Mouse (Mus musculus) thymus, adult 2 months (tissue): ENCODE results near the gene Fsd2. TPM values are rescaled to one million over a fixed set of nuclear protein-coding genes. Genes with fewer than 3 reads are reported as not detected.

Experiments used
- DNase-seq: peaks from one replicate; pipeline ENCODE4 v3.0.0; 2021
- H3K27ac ChIP-seq: fragments of 200-500 bp; 2 replicates; pipeline ENCODE4 v1.5.1; 2012; ENCODE audit warnings: low read length, control low read depth; ENCODE audit not compliant: control insufficient read depth, insufficient read depth
- H3K27me3 ChIP-seq: fragments of 200-500 bp; 2 replicates; pipeline ENCODE4 v1.6.1; 2012; ENCODE audit warnings: mild to moderate bottlenecking, low read length, moderate library complexity, mixed read lengths; ENCODE audit not compliant: control insufficient read depth, insufficient read depth
- H3K36me3 ChIP-seq: fragments of 200-500 bp; 2 replicates; pipeline ENCODE4 v1.6.1; 2012; ENCODE audit warnings: mild to moderate bottlenecking, low read length, moderate library complexity; ENCODE audit not compliant: control insufficient read depth, insufficient read depth
- H3K4me1 ChIP-seq: fragments of 200-500 bp; replicated peaks from 2 replicates; pipeline ENCODE4 v1.6.1; 2012; ENCODE audit warnings: low read length; ENCODE audit not compliant: control insufficient read depth, insufficient read depth
- H3K4me3 ChIP-seq: fragments of 200-500 bp; 2 replicates; pipeline ENCODE4 v1.5.1; 2012; ENCODE audit warnings: mild to moderate bottlenecking, low read length, control low read depth, moderate library complexity; ENCODE audit not compliant: control insufficient read depth, insufficient read depth
- CTCF ChIP-seq: fragments of 200-500 bp; IDR thresholded peaks from 2 replicates; pipeline ENCODE4 v1.5.1; 2012; ENCODE audit warnings: mild to moderate bottlenecking, control low read depth, low read length, moderate library complexity, borderline replicate concordance; ENCODE audit not compliant: control insufficient read depth, poor library complexity, insufficient read depth; ENCODE audit errors: extremely low read depth
- POLR2A ChIP-seq: fragments of 200-500 bp; IDR thresholded peaks from 2 replicates; pipeline ENCODE4 v1.6.1; 2012; ENCODE audit warnings: mild to moderate bottlenecking, low read length, control low read depth, moderate library complexity; ENCODE audit not compliant: control insufficient read depth, poor library complexity, insufficient read depth; ENCODE audit errors: extremely low read depth
- WGBS: fragments of 180-500 bp; shearing (Covaris S2); methylation state at CpG from one replicate; pipeline ENCODE4 v1.1.7; 2018; 5-methylcytosine and 5-hydroxymethylcytosine counted together
- polyA plus RNA-seq: library from polyadenylated mRNA; depleted of rRNA; stranded (reverse); fragments of >200 nt; gene quantifications from 2 replicates; pipeline ENCODE4 v1.2.3, GENCODE M21; 2012; rRNA removed

Gene Fsd2
- 1.5 and 3.2 TPM in 2 replicates for polyA plus RNA-seq

DNA sequence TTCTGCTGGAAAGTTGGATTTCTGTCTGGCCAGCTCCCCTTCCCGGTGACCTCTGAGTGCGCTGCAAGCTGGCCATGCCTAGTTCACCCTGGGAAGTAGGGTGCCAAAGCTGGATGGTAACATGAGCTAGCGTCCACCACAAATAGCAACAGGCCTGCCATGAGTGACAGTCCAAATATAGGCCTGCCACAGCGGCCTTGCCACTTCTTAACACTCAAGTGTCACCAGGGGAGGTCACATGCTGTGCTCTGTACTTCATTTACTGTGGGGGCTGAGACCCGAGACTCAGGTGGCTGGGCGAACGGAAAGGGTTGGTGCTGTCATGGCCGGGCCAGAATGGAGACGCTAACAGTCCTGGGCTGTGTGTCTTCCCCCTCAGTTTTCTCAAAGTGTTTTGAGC lies at the start of gene Fsd2:
Gene Fsd2, minus strand, starts transcription at position 53 of the 400 bp plus-strand sequence.
- Histone ChIP-seq H3K27ac (no peak within 1 kb of the TSS), H3K27me3 (no peaks in the 10 kb centered on the region), H3K4me1 (peaks cover 1% of the 10 kb centered on the region; the same call in 1 of the 2 replicates), H3K36me3 (no peaks in the 10 kb centered on the region), H3K4me3 (no peak within 1 kb of the TSS)
- TF ChIP-seq POLR2A (no peak), CTCF (no peak)
- WGBS = 97% methylated on average over 9 of the region's 9 CpGs
- DNase-seq = no peak

DNA sequence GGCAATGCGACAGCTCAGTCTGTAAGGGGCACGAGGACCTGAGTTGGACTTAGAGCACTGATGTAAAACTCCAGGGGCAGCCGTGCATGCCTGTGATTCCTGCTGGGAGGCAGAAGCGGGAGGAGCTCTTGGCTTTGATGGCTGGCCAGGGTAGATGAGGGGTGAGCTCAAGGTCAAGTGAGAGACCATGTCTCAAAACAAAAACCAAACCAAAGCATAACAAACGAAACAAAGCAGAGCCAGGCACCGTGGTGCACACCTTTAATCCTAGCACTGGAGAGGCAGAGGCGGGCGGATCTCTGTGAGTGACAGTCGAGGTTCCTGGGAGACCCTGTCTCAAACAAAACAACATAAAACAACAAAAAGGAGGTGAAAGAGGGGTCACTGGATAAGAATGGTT lies 48.3 kb upstream of the Fsd2 start:
- Histone ChIP-seq H3K27me3 (no peaks in the 10 kb centered on the region; the same call in 1 of the 2 replicates), H3K36me3 (no peaks in the 10 kb centered on the region), H3K27ac (no peak overlapping the region), H3K4me1 (no peaks in the 10 kb centered on the region), H3K4me3 (no peak overlapping the region)
- DNase-seq = no peak
- 88% methylated on average over 9 of the region's 9 CpGs for WGBS
- TF ChIP-seq CTCF = no peak
- no peak for TF ChIP-seq POLR2A

DNA sequence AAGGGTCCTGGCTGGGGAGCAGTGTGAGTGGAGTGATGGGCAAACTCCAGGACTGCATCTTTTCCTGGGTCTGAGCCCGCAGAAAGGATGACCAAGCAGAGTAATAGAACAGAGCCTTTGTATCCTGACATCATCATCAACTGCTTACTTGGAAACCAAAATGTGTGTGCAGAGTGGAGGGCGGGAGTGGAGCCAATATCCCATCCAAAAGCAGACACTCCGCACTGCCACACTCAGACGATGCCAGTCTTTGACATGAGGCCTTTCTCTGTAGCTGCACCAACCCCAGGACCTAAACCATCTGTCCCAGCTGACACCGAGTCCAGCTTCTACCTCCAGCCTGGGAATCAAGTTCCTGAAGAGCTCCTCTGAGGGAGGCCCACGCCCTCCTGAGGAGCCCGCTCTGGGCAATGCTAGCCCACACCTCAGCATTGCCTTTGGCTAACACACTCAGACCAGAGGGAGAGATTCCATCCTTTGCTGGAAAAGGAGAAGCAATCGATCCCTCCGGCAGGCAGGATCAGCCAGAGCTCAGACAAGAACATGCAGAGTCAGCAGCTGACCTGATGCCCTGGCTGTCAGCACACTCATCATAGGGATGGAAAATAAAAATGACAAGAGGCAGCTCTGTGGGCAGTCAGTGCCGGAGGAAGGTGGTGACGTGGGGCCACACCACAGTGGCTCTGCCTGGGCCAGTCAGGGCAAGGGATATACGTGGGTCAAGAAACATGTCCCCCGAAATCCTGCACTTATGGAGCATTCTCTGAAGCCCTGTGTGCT lies 46.3 kb upstream of the Fsd2 start:
- no peak overlapping the region for H3K4me3 ChIP-seq

DNA sequence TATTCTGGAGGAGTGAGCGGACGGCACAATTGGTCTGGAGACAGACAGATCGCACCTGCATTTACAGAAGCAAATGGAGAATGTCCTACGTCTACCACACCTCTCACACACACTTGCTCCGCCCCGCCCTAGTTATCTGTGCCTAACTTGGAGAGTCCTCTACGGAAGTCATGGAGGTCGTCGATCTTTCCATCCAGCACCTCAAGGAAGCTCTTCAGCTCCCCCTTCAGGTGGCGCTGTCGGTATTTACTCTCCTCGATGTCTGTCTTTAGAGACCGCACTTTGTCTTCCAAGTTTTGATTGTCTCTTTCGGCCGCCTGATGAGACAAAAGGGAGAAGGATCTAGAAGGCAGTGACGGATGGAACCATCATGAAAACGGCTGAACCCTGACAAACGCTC lies 43.4 kb upstream of the Fsd2 start:
- Histone ChIP-seq H3K36me3 (no peaks in the 10 kb centered on the region), H3K4me3 (no peak overlapping the region), H3K4me1 (no peaks in the 10 kb centered on the region), H3K27me3 (no peaks in the 10 kb centered on the region; the same call in 1 of the 2 replicates), H3K27ac (no peak overlapping the region)
- WGBS = 62% methylated on average over 18 of the region's 18 CpGs
- DNase-seq = peak; percentile 19
- TF ChIP-seq POLR2A (no peak), CTCF (no peak)

More for the DNA sequence above, 46.3 kb upstream of the Fsd2 start:
- WGBS = 92% methylated on average over 13 of the region's 13 CpGs
- no peak for TF ChIP-seq POLR2A
- TF ChIP-seq CTCF = no peak
- Histone ChIP-seq H3K4me1 (no peaks in the 10 kb centered on the region), H3K27me3 (no peaks in the 10 kb centered on the region; the same call in 1 of the 2 replicates), H3K27ac (no peak overlapping the region), H3K36me3 (no peaks in the 10 kb centered on the region)
- DNase-seq = no peak

DNA sequence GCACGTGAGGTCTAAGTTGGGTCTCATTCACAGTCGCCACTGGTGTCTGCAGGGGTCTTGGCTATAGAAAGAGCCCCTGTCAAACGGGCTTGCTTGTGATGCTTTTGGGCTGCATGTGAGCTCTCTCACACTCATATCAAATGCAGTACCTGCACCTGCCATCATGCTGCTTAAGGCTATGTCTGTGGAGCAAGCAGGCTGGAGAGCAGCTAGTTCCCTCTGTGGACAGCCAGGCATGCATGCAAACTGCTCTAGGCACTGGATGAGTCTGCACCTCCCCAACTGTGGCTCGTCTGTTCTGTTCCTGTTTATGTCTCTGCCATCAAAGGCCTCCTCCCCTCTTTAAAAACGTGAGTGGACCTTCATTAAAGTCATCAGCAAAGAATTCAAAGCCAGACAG lies 39.7 kb upstream of the Fsd2 start:
- Histone ChIP-seq H3K27ac (no peak overlapping the region), H3K36me3 (no peaks in the 10 kb centered on the region), H3K27me3 (no peaks in the 10 kb centered on the region; the same call in 1 of the 2 replicates), H3K4me3 (no peak overlapping the region), H3K4me1 (no peaks in the 10 kb centered on the region)
- no peak for DNase-seq
- TF ChIP-seq CTCF (no peak), POLR2A (no peak)
- 53% methylated on average over 5 of the region's 5 CpGs for WGBS

DNA sequence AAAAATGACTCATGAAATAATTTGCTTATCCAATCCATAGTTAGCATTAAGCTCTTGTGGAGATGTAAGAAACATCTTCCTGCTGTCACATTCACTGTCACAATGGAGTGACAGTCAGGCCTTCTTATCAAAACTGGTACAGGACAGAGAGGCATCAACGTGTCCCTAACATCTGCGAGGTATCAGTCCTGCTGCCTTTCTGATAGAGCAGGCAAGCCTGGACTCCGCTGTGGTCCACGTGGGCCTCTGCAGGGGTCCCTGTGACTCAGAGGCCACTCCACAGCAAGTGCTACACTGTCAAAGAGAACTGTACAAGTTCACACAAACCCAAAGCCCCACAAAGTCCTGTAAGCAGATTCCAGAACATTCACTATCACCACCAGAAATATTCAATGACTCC lies 38.7 kb upstream of the Fsd2 start:
- Histone ChIP-seq H3K4me1 (no peaks in the 10 kb centered on the region), H3K27me3 (no peaks in the 10 kb centered on the region; the same call in 1 of the 2 replicates), H3K4me3 (no peak overlapping the region), H3K36me3 (no peaks in the 10 kb centered on the region), H3K27ac (no peak overlapping the region)
- 84% methylated on average over 4 of the region's 4 CpGs for WGBS
- DNase-seq = no peak
- TF ChIP-seq POLR2A (no peak), CTCF (no peak)

DNA sequence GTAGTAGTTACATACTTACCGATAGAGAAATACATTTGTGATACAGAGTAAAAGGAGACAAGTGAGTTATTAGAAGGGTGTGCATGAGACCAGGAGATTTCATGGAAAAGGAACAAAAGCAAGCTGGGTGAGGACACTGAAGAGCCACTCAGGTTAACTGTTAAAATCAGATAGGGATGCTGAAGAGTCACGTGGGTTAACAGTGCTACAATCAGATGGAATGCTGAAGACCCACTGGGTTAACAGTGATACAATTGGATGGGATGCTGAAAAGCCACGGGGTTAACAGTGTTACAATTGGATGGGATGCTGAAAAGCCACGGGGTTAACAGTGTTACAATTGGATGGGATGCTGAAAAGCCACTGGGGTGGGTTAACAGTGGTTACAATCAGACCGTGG lies 38.2 kb upstream of the Fsd2 start:
- H3K4me3 ChIP-seq = no peak overlapping the region
- no peaks in the 10 kb centered on the region; the same call in 1 of the 2 replicates for H3K27me3 ChIP-seq
- no peak for TF ChIP-seq POLR2A
- no peak for TF ChIP-seq CTCF
- H3K27ac ChIP-seq = no peak overlapping the region
- no peaks in the 10 kb centered on the region for H3K4me1 ChIP-seq
- 83% methylated on average over 5 of the region's 5 CpGs for WGBS
- H3K36me3 ChIP-seq = no peaks in the 10 kb centered on the region
- no peak for DNase-seq
